Mouse (Mus musculus): ENCODE data around the gene Shroom3.

Gene Shroom3

DNA sequence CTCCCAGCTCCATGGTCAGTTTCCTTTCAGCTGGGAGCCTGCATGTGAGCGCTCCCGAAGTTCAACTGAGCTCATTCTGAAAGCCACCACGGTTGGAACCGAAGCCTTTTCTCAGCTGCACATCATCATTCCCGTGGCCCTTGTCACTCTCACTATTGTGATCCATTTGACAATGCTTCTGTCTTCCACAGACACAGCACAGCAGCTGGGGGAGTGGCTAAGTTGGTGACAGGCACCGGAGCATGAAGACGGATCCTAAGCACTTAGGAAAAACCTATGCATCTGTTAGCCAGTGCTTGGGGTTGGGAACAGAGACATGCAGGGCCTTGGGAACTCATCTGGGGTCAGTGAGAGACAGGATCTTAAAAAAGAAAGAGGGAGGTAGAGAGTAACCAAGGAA, 121.1 kb downstream of the Shroom3 start:
- no peak for DNase-seq (ENCODE audit: low read depth, low spot score)

DNA sequence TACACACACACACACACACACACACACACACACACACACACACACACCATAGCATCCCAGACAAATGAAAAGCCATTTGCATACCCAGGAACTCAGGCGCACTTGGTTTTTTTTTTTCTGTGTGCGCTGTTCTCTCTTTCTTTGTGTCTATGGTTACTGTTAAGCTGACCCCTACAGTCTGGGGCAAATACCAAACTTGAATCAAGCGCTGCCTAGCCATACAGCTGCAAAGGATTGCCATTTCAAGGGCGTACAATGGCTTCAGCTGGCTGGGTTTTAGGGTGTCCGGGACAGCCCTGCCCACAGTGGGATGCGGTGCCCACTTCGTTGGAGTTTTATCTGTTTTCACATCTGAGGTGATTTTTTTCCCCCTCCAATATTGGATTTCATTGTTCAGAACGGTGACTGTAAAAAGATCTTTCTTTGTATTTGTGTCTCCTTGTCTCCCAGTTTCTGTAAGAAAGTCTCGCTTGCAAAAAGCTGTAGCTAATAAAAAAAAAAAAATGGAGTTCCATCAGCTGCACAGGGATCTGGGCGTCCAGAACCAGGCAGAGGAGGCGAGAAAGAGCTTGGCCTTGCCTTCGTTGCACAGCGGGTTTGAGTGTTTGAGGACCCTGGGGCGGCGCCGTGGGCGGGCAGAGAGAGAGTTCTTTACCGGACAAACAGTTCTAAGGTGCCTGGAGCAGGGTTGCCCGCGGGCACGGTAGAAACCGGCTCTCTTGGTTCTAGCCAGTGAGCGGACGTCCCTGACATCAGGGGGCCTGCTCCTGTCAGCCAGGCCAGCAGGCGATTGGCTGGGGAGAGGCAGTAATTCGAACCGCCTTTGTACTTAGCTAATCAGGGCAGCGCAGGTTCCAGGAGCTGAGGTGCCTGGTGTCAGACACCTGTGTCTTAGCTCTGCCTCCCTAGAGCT, 125.5 kb downstream of the Shroom3 start:
- DNase-seq (ENCODE audit: low read depth, low spot score) = no peak

- no peak for DNase-seq (ENCODE audit: low read depth, low spot score)
These were observed 126.1 kb downstream of the Shroom3 start for GRCm38 (mm10) chr5:92809416-92809750.

DNA sequence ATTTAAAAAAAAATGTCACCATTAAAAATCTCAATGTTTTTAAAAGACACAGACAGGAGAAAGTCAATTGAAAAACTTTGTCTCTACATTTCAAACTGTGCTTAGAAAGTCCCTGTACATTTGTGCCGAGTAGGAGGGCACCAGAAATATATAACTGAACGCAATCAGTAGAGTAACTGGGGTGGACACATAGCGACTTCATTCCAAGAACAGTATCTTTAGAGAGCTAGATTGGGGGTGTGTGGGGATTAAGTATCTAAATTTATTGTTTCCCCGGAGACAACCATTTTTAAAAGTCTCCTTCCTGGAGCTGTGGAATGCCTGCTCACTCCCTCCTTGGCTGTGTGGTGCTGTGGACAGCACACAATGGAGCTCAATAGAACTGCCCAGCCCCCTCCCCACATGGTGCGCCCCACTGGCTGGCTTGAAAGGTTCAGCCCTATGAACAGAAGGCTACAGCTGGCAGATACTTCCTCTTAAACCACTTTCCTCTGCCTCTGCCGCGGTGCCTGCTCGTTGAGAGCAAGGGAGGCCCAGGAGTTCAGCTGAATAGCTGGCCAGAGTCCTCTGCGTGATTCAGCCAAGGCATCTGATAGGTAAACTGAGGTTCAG, 127.8 kb downstream of the Shroom3 start:
- no peak for DNase-seq (ENCODE audit: low read depth, low spot score)

- DNase-seq (ENCODE audit: low read depth, low spot score) = no peak
These were observed 128.5 kb downstream of the Shroom3 start for GRCm38 (mm10) chr5:92811761-92812160.

- no peak for DNase-seq (ENCODE audit: low read depth, low spot score)
These were observed 129.7 kb downstream of the Shroom3 start for GRCm38 (mm10) chr5:92812936-92813335.

DNA sequence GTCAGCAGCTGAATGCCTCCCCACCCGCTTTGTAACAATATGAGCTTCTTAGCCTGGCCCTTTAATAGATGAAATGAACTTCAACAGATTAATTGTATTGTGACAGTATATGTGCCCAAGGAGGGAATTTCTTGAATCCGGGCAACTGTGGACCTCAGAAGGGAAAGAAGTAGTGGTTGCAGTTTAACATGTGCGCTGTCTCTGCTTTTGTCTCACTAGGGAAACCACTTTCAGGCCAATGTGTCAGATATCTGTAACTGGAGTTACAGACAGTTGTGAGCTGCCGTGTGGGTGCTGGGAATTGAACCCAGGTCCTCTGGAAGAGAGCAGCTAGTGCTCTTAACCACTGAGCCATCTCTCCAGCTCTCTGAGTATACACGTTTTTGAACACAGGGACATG, 130.3 kb downstream of the Shroom3 start:
- no peak for DNase-seq (ENCODE audit: low read depth, low spot score)

- no peak for DNase-seq (ENCODE audit: low read depth, low spot score)
These were observed 131.4 kb downstream of the Shroom3 start for GRCm38 (mm10) chr5:92814621-92815020.

GRCm38 (mm10) chr5:92817122-92817822, 134.0 kb downstream of the Shroom3 start:
- DNase-seq (ENCODE audit: low read depth, low spot score) = no peak

- no peak for DNase-seq (ENCODE audit: low read depth, low spot score)
These were observed 138.1 kb downstream of the Shroom3 start for GRCm38 (mm10) chr5:92821370-92821769.

DNA sequence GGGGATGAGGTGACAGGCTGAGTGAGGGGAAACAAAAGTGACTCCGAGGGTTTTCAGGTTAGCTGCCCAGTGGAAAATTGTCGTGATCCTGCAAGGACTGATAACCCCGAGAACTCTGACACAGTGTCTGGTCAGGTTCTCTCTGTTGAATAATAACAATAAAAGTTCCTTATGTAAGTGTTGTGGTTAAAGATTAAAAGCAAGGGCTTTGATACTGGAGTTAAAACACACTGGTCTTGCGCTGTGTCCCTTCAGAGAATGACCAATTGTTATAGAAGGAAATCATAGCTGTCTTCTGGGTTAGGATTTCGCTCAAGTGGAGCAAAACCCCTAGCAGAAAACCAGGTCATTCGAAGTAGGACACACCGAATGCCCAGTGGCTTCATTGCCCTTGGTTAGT, 140.3 kb downstream of the Shroom3 start:
- DNase-seq (ENCODE audit: low read depth, low spot score) = no peak

DNA sequence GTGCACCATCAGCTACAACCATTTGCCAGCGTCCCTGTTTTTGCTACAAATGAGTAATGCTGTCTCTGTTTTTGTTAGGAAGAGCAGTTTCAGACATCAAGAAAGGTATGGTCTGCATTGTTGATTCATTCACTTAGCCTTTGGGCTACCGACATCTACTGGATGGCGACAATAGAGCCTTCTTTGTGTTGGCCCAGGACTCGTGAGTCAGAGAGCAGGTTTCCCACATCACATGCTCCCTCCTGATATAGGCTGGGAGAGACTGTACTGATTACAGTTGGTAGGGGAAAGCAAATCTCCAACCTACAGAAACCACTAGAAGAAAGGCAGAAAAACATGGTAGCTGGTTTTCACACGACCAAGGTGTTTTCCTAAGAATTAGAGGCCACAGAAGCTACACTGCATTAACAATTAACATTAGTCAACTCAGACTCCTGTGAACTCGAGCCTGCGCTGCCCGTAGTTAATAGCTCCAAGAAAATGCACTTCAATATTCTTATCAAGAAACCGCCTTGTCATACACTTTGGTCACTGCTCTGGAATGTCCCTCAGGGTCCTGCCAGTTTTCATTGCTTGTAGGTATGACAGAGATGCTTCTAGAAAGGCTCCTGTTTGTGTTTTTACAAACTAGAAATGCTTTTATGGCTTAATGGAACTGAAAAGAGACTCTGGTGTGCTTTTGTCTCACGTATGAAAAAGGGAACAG, 141.2 kb downstream of the Shroom3 start:
- DNase-seq (ENCODE audit: low read depth, low spot score) = no peak

- DNase-seq (ENCODE audit: low read depth, low spot score) = no peak
These were observed 147.2 kb downstream of the Shroom3 start for GRCm38 (mm10) chr5:92830391-92830790.

GRCm38 (mm10) chr5:92834513-92834912, 151.3 kb downstream of the Shroom3 start:
- no peak for DNase-seq (ENCODE audit: low read depth, low spot score)

- no peak for DNase-seq (ENCODE audit: low read depth, low spot score)
These were observed 154.1 kb downstream of the Shroom3 start for GRCm38 (mm10) chr5:92837311-92837710.

DNA sequence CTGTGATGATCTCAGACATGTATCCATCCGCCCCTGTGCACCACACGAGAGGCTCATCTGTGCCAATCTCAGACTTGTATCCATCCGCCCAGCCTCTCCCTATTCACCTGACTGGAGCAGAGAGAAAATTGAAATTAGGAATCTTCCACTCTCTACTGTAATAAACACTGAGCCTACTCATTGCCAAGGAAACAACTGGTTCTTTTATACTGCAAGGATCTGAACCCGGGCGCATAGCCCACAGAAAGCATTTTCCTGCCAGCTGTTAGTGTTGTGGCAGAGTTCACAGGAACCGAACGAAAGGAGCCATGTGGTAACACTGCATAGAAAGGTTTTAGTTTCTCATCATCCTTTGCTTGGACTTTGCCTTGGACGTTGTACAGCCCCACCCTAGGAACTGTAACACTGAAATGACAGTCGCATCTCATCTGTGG, 155.1 kb downstream of the Shroom3 start:
- no peak for DNase-seq (ENCODE audit: low read depth, low spot score)

DNA sequence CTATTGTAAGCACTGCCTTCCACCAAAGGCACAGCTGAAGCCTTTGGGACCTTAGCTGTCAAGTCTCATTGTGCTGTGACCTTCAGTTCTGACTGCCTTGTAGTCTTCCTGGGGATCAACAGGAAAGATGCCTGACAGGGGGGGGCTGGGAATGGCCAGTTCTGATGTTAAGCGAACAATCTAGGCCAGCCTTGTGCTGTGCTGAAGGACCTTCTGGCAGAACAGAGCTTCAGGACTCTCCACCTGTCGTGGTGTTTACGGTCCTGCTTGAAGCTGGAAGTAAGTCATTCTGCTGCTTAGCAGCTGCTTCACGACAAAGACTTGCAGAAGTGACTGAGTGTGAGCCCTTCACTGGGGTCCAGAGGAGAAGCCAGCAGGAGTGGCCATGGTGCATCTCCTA, 156.1 kb downstream of the Shroom3 start:
- no peak for DNase-seq (ENCODE audit: low read depth, low spot score)

DNA sequence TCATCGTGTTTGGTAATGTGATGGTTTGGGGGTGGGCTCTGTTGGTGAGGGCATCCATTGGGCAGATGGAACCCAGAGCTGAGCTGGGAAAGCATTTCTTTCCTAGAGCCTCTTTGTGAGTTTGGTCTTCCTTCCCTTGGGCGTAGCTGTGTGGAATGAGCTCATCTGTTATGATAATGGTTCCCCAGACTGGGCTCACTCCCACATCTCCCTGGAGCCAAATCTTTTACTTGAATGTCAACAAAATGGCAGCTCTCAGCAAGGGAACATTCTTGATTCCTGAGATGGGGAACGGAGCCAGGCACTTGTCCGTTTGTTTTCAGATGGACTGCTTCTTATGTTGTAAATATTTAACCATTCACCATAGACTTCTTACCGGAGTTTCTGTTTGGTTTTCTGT, 158.2 kb downstream of the Shroom3 start:
- DNase-seq (ENCODE audit: low read depth, low spot score) = no peak

DNA sequence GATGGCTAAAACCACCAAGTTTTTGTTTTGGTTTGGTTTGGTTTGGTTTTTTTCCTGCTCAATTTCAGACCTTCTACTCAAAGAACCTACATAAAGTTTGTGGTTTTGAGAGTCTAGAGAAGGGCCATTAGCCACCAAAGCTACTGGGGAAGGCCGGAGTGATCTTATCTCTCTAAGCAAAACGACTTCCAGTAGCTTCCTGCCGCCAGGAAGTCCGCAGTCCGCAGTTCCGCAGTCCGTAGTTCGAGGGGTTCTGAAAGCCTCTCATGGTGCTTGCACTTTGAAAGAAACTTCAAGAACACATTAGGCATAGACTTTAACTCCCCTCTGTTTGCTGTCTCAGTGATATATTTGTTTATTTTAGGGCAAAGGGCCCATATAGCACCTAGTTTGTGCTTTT, 159.2 kb downstream of the Shroom3 start:
- no peak for DNase-seq (ENCODE audit: low read depth, low spot score)

DNA sequence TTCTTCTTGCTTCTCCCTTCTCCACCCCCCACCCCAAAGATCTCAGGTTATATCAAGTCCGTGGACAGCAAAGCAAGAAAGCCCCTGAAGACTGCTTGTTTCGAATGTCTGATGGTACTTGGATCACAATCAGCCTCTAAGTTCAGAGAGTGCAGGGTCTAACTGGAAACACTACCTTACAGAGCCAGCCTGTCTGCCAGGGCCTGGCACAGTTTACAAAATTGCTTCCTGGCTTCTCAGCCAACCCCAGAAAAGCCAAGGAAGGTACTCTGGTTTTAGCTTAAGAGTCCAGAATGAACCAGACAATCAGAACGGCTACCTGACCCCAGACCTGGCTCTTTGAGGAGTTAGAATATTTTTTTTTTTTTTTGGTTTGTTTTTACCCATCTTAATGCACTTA, 159.6 kb downstream of the Shroom3 start:
- DNase-seq (ENCODE audit: low read depth, low spot score) = no peak

DNA sequence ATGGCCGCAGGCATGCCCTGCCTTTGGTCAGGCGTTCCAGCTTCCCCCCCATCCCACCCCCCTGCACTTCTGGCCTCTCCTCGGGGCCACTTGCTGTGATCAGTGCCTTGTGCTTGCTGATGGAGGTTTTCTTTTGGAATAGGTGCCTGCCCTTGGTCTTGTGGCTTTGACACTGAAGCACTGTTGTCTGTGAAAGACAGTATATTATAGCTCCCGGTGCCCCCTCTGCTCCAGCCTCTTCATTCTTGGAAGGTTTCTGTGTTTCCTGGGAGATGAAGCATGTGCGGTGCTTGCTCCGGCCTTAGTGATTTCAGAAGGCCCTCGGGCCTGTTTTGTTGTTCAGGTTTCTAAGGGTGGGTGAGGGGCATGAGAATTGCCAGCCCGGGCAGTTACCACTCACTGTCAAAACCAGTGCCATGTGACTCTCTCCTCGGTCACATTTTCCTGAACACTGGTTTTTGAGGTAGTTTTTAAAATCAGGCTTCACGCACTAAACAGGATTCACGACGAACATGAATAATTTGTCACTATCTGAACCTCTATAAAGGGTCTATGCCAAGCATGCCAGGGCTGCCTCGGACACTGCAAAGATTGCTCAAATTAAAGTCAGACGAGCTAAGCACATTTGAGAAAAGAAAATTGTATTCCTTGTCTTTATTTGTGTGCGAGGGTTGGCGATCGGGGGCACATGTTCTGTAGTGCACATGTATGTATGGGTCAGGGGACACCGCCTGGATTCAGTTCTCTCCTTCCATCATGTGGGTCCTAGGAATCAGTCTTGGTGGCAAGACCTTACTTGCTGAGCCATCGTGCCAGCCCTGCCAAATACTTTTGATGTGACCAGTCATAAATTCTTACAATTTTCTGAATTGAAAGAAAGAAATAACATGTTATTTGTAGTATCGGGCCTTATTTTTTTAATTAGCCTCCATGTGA, 160.9 kb downstream of the Shroom3 start:
- no peak for DNase-seq (ENCODE audit: low read depth, low spot score)

All from CD4-positive helper T cell, adult 2 months (primary cell).